Mouse (Mus musculus) adrenal gland, adult (tissue): ENCODE data around the gene Ift81.

Experiments used
- DNase-seq, 2 experiments: peaks; one replicate each; pipeline ENCODE4 v3.0.0; 2022 to 2023; ENCODE audit warnings: low spot score in 1 of 2; ENCODE audit not compliant: inconsistent age in 2 of 2

Ift81 gene

GRCm38 (mm10) chr5:122519043-122519660 is 95.2 kb downstream of the Ift81 start:
- DNase-seq, result peak in 1 of 2 experiments; percentile 47

GRCm38 (mm10) chr5:122518247-122518646 is 96.1 kb downstream of the Ift81 start:
- peak in 1 of 2 experiments; percentile 62 for DNase-seq

GRCm38 (mm10) chr5:122516901-122517300 is 97.4 kb downstream of the Ift81 start:
- peak in 1 of 2 experiments; percentile 71 for DNase-seq

GRCm38 (mm10) chr5:122516029-122516730 is 98.1 kb downstream of the Ift81 start:
- DNase-seq, result peak in 1 of 2 experiments; percentile 53

GRCm38 (mm10) chr5:122514127-122514521 is 100.2 kb downstream of the Ift81 start:
- DNase-seq, result peak in 1 of 2 experiments; percentile 30

GRCm38 (mm10) chr5:122513421-122514126 is 100.7 kb downstream of the Ift81 start:
- DNase-seq, result peak in 1 of 2 experiments; percentile 22

- peak; percentile 3 to 32 for DNase-seq
These were observed 102.3 kb downstream of the Ift81 start for GRCm38 (mm10) chr5:122512011-122512410.

- DNase-seq, result peak; percentile 47 to 75
These were observed 102.9 kb downstream of the Ift81 start for GRCm38 (mm10) chr5:122511405-122511804.

GRCm38 (mm10) chr5:122510651-122511157 is 103.6 kb downstream of the Ift81 start:
- peak; percentile 62 to 86 for DNase-seq

GRCm38 (mm10) chr5:122509608-122510007 is 104.7 kb downstream of the Ift81 start:
- DNase-seq, result peak in 1 of 2 experiments; percentile 38

GRCm38 (mm10) chr5:122508861-122509306 is 105.4 kb downstream of the Ift81 start:
- no peak for DNase-seq

GRCm38 (mm10) chr5:122507396-122507795 is 106.9 kb downstream of the Ift81 start:
- DNase-seq, result no peak

GRCm38 (mm10) chr5:122506462-122506861 is 107.9 kb downstream of the Ift81 start:
- no peak for DNase-seq

GRCm38 (mm10) chr5:122505554-122505953 is 108.8 kb downstream of the Ift81 start:
- DNase-seq, result no peak

GRCm38 (mm10) chr5:122503760-122504119 is 110.6 kb downstream of the Ift81 start:
- no peak for DNase-seq

- no peak for DNase-seq
These were observed 111.1 kb downstream of the Ift81 start for GRCm38 (mm10) chr5:122503015-122503759.

- DNase-seq, result peak; percentile 94 to 97
These were observed 112.0 kb downstream of the Ift81 start, which contains the start of gene Atp2a2 for GRCm38 (mm10) chr5:122502077-122502941. Atp2a2 (minus strand) TSS chr5:122502225.

- peak; percentile 72 to 89 for DNase-seq
These were observed 112.9 kb downstream of the Ift81 start for GRCm38 (mm10) chr5:122501101-122502076.

GRCm38 (mm10) chr5:122500563-122500962 is 113.8 kb downstream of the Ift81 start:
- DNase-seq, result no peak
